In the genomic region with DNA sequence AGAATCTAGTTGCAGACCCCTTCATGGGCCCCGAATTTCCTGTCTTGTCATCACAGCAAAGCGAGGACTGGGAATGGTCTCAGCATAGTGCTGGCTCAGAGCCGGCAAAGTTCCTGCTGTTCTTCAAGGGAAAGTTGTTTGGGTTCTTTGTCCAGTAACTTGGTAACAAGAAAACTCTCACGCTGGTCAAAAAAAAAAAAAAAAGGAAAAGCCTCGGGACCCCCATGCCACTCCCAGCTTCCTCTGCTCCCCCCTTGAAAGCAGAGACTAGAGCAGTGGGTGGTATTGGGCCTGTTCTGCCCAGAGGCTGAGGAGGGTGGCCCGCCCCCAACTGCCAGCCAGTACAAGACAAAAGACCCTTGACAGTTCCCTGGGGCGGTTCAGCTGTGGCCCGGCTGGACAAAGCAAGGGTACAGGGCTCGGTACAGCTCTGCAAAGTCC, we compare ENCODE assay signal across 9 mouse cellular contexts. TPM values are rescaled to one million over a fixed set of nuclear protein-coding genes. Genes with fewer than 3 reads are reported as not detected.
DNase-seq lines count a peak whose midpoint lies in the region; ATAC-seq and TF ChIP-seq lines count a peak whose summit lies in the region.
"Had no signal": no experiment of that assay in that cellular context is flagged by ENCODE, and none has a peak within 500 bp of the region (broad histone marks: within the 10 kb centered on the region; RNA-seq: fewer than 3 reads in every experiment).

No protein-coding gene starts in this region.

- no peak for ATAC-seq in heart, embryonic 11.5 days (replicated peaks; ENCODE audit: insufficient number of reproducible peaks, low FRiP score, low TSS enrichment)
- ATAC-seq in stomach, embryonic 15.5 days (ENCODE audit: insufficient read depth, low FRiP score, low read depth), result no peak

- H3K4me2 ChIP-seq in heart, embryonic 11.5 days, result peak overlapping the region; percentile 93
- peak overlapping the region; percentile 91 for H3K4me2 ChIP-seq in stomach, embryonic 15.5 days

- no peak for TF ChIP-seq POLR2A in ES-Bruce4 (IDR thresholded peaks at IDR 0.05; ENCODE audit: insufficient read depth, low read length)

- H3K36me3 ChIP-seq in heart, embryonic 11.5 days (ENCODE audit: control insufficient read depth, insufficient read depth, low read length), result no peaks in the 10 kb centered on the region
- H3K36me3 ChIP-seq in ES-Bruce4 (ENCODE audit: control insufficient read depth, insufficient read depth, low read length, poor library complexity, severe bottlenecking), result no peaks in the 10 kb centered on the region
- H3K36me3 ChIP-seq in forebrain, embryonic 10.5 days (replicated peaks), result no peaks in the 10 kb centered on the region
- H3K36me3 ChIP-seq in stomach, embryonic 15.5 days, result no peaks in the 10 kb centered on the region

- intact Hi-C loops in heart, postnatal 25 days (cut with DNase I), result no loop called here
- intact Hi-C loops in left cerebral cortex, postnatal 25 days (cut with DNase I), result no loop called here

- peak overlapping the region; percentile 63 for H3K4me3 ChIP-seq in heart, embryonic 11.5 days (ENCODE audit: low read depth, low read length)
- no peak overlapping the region for H3K4me3 ChIP-seq in ES-Bruce4 (ENCODE audit: low read depth, low read length)
- H3K4me3 ChIP-seq in forebrain, embryonic 10.5 days, result peak overlapping the region; percentile 71
- H3K4me3 ChIP-seq in stomach, embryonic 15.5 days (replicated peaks), result peak overlapping the region; percentile 61

- H3K4me1 ChIP-seq in heart, embryonic 11.5 days (ENCODE audit: control insufficient read depth, insufficient read depth, low read length), result peaks cover 9% of the 10 kb centered on the region; the same call in 1 of the 2 replicates
- H3K4me1 ChIP-seq in ES-Bruce4 (ENCODE audit: control insufficient read depth, insufficient read depth, low read length), result peaks cover 8% of the 10 kb centered on the region
- peaks cover 71% of the 10 kb centered on the region for H3K4me1 ChIP-seq in forebrain, embryonic 10.5 days
- peaks cover 26% of the 10 kb centered on the region for H3K4me1 ChIP-seq in stomach, embryonic 15.5 days

- H3K27me3 ChIP-seq in heart, embryonic 11.5 days (ENCODE audit: control insufficient read depth, insufficient read depth, low read length), result peaks cover 24% of the 10 kb centered on the region
- no peaks in the 10 kb centered on the region for H3K27me3 ChIP-seq in ES-Bruce4 (ENCODE audit: control insufficient read depth, insufficient read depth, low read length, poor library complexity, severe bottlenecking)
- peaks cover 51% of the 10 kb centered on the region for H3K27me3 ChIP-seq in forebrain, embryonic 10.5 days (ENCODE audit: poor library complexity, severe bottlenecking)
- H3K27me3 ChIP-seq in stomach, embryonic 15.5 days (replicated peaks), result no peaks in the 10 kb centered on the region

- H3K9ac ChIP-seq in heart, embryonic 11.5 days (ENCODE audit: low read depth, low read length), result peak overlapping the region; percentile 68
- H3K9ac ChIP-seq in ES-Bruce4 (ENCODE audit: low read depth, poor library complexity, severe bottlenecking), result no peak overlapping the region
- H3K9ac ChIP-seq in stomach, embryonic 15.5 days, result no peak overlapping the region
- H3K9ac ChIP-seq: liver, embryonic 14.5 days had no signal

- no peak for TF ChIP-seq CTCF in ES-Bruce4 (IDR thresholded peaks at IDR 0.05; ENCODE audit: low read depth, low read length)

- DNase-seq in heart, postnatal 25 days (ENCODE audit: low spot score), result no peak
- DNase-seq in forebrain, embryonic 10.5 days (ENCODE audit: extremely low spot score, low spot score), result peak; percentile 76
- DNase-seq in left cerebral cortex, postnatal 25 days (ENCODE audit: low spot score in 2 of 2), result peak; percentile 20 to 29
- no peak for DNase-seq in thymus, adult 18-20 months
- DNase-seq in adrenal gland, postnatal 36 days, result no peak

- WGBS in heart, embryonic 11.5 days (ENCODE audit: insufficient replicate concordance), result 20% methylated on average over 9 of the region's 9 CpGs
- WGBS in forebrain, embryonic 10.5 days, result 5% methylated on average over 9 of the region's 9 CpGs
- 16% methylated on average over 9 of the region's 9 CpGs for WGBS in stomach, embryonic 15.5 days

- TF ChIP-seq EP300 in ES-Bruce4 (IDR thresholded peaks at IDR 0.05; ENCODE audit: insufficient read depth, low read depth, low read length), result peak; percentile 94

- no peaks in the 10 kb centered on the region for H3K9me3 ChIP-seq in heart, embryonic 11.5 days (replicated peaks; ENCODE audit: control insufficient read depth, low read length)
- H3K9me3 ChIP-seq in ES-Bruce4 (replicated peaks; ENCODE audit: control insufficient read depth, insufficient read depth, low read length, poor library complexity, severe bottlenecking), result no peaks in the 10 kb centered on the region
- no peaks in the 10 kb centered on the region for H3K9me3 ChIP-seq in forebrain, embryonic 10.5 days
- no peaks in the 10 kb centered on the region for H3K9me3 ChIP-seq in stomach, embryonic 15.5 days

- H3K27ac ChIP-seq in heart, embryonic 11.5 days (ENCODE audit: low read depth, low read length), result peak overlapping the region; percentile 18; the same call in 1 of the 2 replicates
- H3K27ac ChIP-seq in ES-Bruce4 (ENCODE audit: insufficient read depth, low read length), result no peak overlapping the region; the same call in 1 of the 2 replicates
- H3K27ac ChIP-seq in forebrain, embryonic 10.5 days, result peak overlapping the region; percentile 84
- peak overlapping the region; percentile 67 for H3K27ac ChIP-seq in stomach, embryonic 15.5 days
- H3K27ac ChIP-seq: liver, embryonic 14.5 days had no signal

RNA-seq across cellular contexts. Expression of a gene that starts 1.7 kb away (rescaled TPM):
- polyA plus RNA-seq in heart, embryonic 11.5 days (2014; fragmentation: Nextera tagmentation; extraction: Ambion mirVana), result 29.3 and 34.2 TPM in 2 replicates
- 10 to 100 TPM in 1 of 2 experiments, 1 to 10 TPM in 1; 8.0 to 11.4 TPM for total RNA-seq in heart, postnatal 25 days (2021)
- polyA plus RNA-seq in ES-Bruce4 (2011; ENCODE audit: insufficient read depth, insufficient read length, low read depth, missing spikeins), result 7.0 and 9.1 TPM in 2 replicates
- polyA plus RNA-seq in forebrain, embryonic 10.5 days (2016; fragmentation: Nextera tagmentation; extraction: Ambion mirVana), result 19.7 and 27.0 TPM in 2 replicates
- 10 to 100 TPM; 36.0 to 37.9 TPM for total RNA-seq in left cerebral cortex, postnatal 25 days (2021)
- polyA plus RNA-seq in stomach, embryonic 15.5 days (2015; fragmentation: Nextera tagmentation; extraction: Ambion mirVana), result 50.8 and 52.4 TPM in 2 replicates
- 1 to 10 TPM; 4.6 to 5.8 TPM for total RNA-seq in adrenal gland, postnatal 36 days (2021)

RNA-seq across cellular contexts. Expression of a gene that starts 14.3 kb away (rescaled TPM):
- polyA plus RNA-seq in heart, embryonic 11.5 days (2014; fragmentation: Nextera tagmentation; extraction: Ambion mirVana), result 59.3 and 68.9 TPM in 2 replicates
- 10 to 100 TPM; 32.5 to 33.2 TPM for total RNA-seq in heart, postnatal 25 days (2021)
- polyA plus RNA-seq in ES-Bruce4 (2011; ENCODE audit: insufficient read depth, insufficient read length, low read depth, missing spikeins), result 36.4 and 37.2 TPM in 2 replicates
- 79.5 and 80.3 TPM in 2 replicates for polyA plus RNA-seq in forebrain, embryonic 10.5 days (2016; fragmentation: Nextera tagmentation; extraction: Ambion mirVana)
- total RNA-seq in left cerebral cortex, postnatal 25 days (2021), result 100 to 1,000 TPM; 139 to 147 TPM
- 92.7 and 103 TPM in 2 replicates for polyA plus RNA-seq in stomach, embryonic 15.5 days (2015; fragmentation: Nextera tagmentation; extraction: Ambion mirVana)
- 10 to 100 TPM; 42.4 to 58.8 TPM for total RNA-seq in adrenal gland, postnatal 36 days (2021)

RNA-seq across cellular contexts. Expression of a gene that starts 23.9 kb away (rescaled TPM):
- polyA plus RNA-seq in heart, embryonic 11.5 days (2014; fragmentation: Nextera tagmentation; extraction: Ambion mirVana), result 0.13 TPM in 1 of 2 replicates, not detected in the other
- not detected for total RNA-seq in heart, postnatal 25 days (2021)
- polyA plus RNA-seq in ES-Bruce4 (2011; ENCODE audit: insufficient read depth, insufficient read length, low read depth, missing spikeins), result 0.56 and 0.85 TPM in 2 replicates
- polyA plus RNA-seq in forebrain, embryonic 10.5 days (2016; fragmentation: Nextera tagmentation; extraction: Ambion mirVana), result 0.54 and 0.56 TPM in 2 replicates
- not detected for total RNA-seq in left cerebral cortex, postnatal 25 days (2021)
- 0.14 TPM in 1 of 2 replicates, not detected in the other for polyA plus RNA-seq in stomach, embryonic 15.5 days (2015; fragmentation: Nextera tagmentation; extraction: Ambion mirVana)
- not detected for total RNA-seq in adrenal gland, postnatal 36 days (2021)
- polyA plus RNA-seq: liver, embryonic 14.5 days had no signal

RNA-seq across cellular contexts. Expression of a gene that starts 32.0 kb away (rescaled TPM):
- 39.8 and 43.6 TPM in 2 replicates for polyA plus RNA-seq in heart, embryonic 11.5 days (2014; fragmentation: Nextera tagmentation; extraction: Ambion mirVana)
- total RNA-seq in heart, postnatal 25 days (2021), result 10 to 100 TPM; 35.6 to 35.7 TPM
- polyA plus RNA-seq in ES-Bruce4 (2011; ENCODE audit: insufficient read depth, insufficient read length, low read depth, missing spikeins), result 103 and 112 TPM in 2 replicates
- polyA plus RNA-seq in forebrain, embryonic 10.5 days (2016; fragmentation: Nextera tagmentation; extraction: Ambion mirVana), result 47.4 and 56.6 TPM in 2 replicates
- 10 to 100 TPM; 60.6 to 62.8 TPM for total RNA-seq in left cerebral cortex, postnatal 25 days (2021)
- polyA plus RNA-seq in stomach, embryonic 15.5 days (2015; fragmentation: Nextera tagmentation; extraction: Ambion mirVana), result 51.0 and 52.9 TPM in 2 replicates
- 10 to 100 TPM; 51.7 to 52.4 TPM for total RNA-seq in adrenal gland, postnatal 36 days (2021)

RNA-seq across cellular contexts. Expression of a gene that starts 33.6 kb away (rescaled TPM):
- polyA plus RNA-seq in heart, embryonic 11.5 days (2014; fragmentation: Nextera tagmentation; extraction: Ambion mirVana), result 0.17 and 0.30 TPM in 2 replicates
- total RNA-seq in heart, postnatal 25 days (2021), result under 1 TPM; 0.34 to 0.50 TPM
- polyA plus RNA-seq in ES-Bruce4 (2011; ENCODE audit: insufficient read depth, insufficient read length, low read depth, missing spikeins), result 0.79 and 1.3 TPM in 2 replicates
- polyA plus RNA-seq in forebrain, embryonic 10.5 days (2016; fragmentation: Nextera tagmentation; extraction: Ambion mirVana), result 0.07 and 0.17 TPM in 2 replicates
- 1 to 10 TPM; 1.2 to 2.0 TPM for total RNA-seq in left cerebral cortex, postnatal 25 days (2021)
- 0.71 and 1.1 TPM in 2 replicates for polyA plus RNA-seq in stomach, embryonic 15.5 days (2015; fragmentation: Nextera tagmentation; extraction: Ambion mirVana)
- 1 to 10 TPM; 1.7 to 4.3 TPM for total RNA-seq in adrenal gland, postnatal 36 days (2021)

Comparison
In these comparisons a context has a peak if more than half of its experiments do, and no peak if none do; other contexts are left out.
1. DNase-seq: peak in forebrain, embryonic 10.5 days (single experiment) and left cerebral cortex, postnatal 25 days (2 of 2); none in heart, postnatal 25 days (single experiment), thymus, adult 18-20 months (0 of 2) and adrenal gland, postnatal 36 days (0 of 2).